Mouse (Mus musculus) kidney, embryonic 15.5 days (tissue): ENCODE measurements around the gene Cpa1. TPM values are rescaled to one million over a fixed set of nuclear protein-coding genes. Genes with fewer than 3 reads are reported as not detected.

ENCODE experiments used
- ATAC-seq: fragments of 200-750 bp; cut with Nextera tagmentation; replicated peaks from 2 replicates; pipeline ENCODE4 v1.8.0; 2017; ENCODE audit warnings: moderate TSS enrichment; ENCODE audit not compliant: low FRiP score
- H3K27ac ChIP-seq: fragments of 300-500 bp; sonication (generic); 2 replicates; pipeline ENCODE4 v1.5.1; 2015; ENCODE audit warnings: mild to moderate bottlenecking, inconsistent platforms
- H3K27me3 ChIP-seq: fragments of 300-500 bp; sonication (generic); 2 replicates; pipeline ENCODE4 v1.6.1; 2015; ENCODE audit warnings: inconsistent platforms
- H3K36me3 ChIP-seq: fragments of 300-500 bp; sonication (generic); 2 replicates; pipeline ENCODE4 v1.6.1; 2015; ENCODE audit warnings: inconsistent platforms
- H3K4me1 ChIP-seq: fragments of 300-500 bp; sonication (generic); 2 replicates; pipeline ENCODE4 v1.6.1; 2015; ENCODE audit warnings: inconsistent platforms
- H3K4me2 ChIP-seq: fragments of 300-500 bp; sonication (generic); 2 replicates; pipeline ENCODE4 v1.6.1; 2015; ENCODE audit warnings: moderate library complexity, mild to moderate bottlenecking, inconsistent platforms
- H3K4me3 ChIP-seq: fragments of 300-500 bp; sonication (generic); replicated peaks from 2 replicates; pipeline ENCODE4 v1.5.1; 2015; ENCODE audit warnings: mild to moderate bottlenecking, inconsistent platforms
- H3K9ac ChIP-seq: fragments of 300-500 bp; sonication (generic); 2 replicates; pipeline ENCODE4 v1.6.1; 2015; ENCODE audit warnings: mild to moderate bottlenecking, inconsistent platforms
- H3K9me3 ChIP-seq: fragments of 300-500 bp; sonication (generic); replicated peaks from 2 replicates; pipeline ENCODE4 v1.6.1; 2016; ENCODE audit warnings: inconsistent platforms
- WGBS: fragments of 180-500 bp; shearing (Covaris S2); methylation state at CpG from one replicate; pipeline ENCODE4 v1.1.7; 2015; ENCODE audit warnings: mixed read lengths; 5-methylcytosine and 5-hydroxymethylcytosine counted together
- polyA plus RNA-seq: library from polyadenylated mRNA; unstranded; fragments of >200 nt; fragmentation: Nextera tagmentation; extraction: Ambion mirVana; gene quantifications from 2 replicates; pipeline ENCODE4 v1.2.1, GENCODE M21; 2015

Cpa1 gene
- polyA plus RNA-seq, 1 experiment from 2014 or later = 3.0 TPM

- Histone ChIP-seq H3K9ac (no peak overlapping the region), H3K4me1 (peaks cover 14% of the 10 kb centered on the region), H3K27ac (no peak overlapping the region), H3K36me3 (no peaks in the 10 kb centered on the region), H3K27me3 (no peaks in the 10 kb centered on the region), H3K9me3 (no peaks in the 10 kb centered on the region), H3K4me2 (no peak overlapping the region), H3K4me3 (no peak overlapping the region)
- ATAC-seq = no peak
- 63% methylated on average over 5 of the region's 5 CpGs for WGBS
These were observed 27.8 kb upstream of the Cpa1 start for GRCm38 (mm10) chr6:30611212-30611611.

- no peak overlapping the region for H3K9ac ChIP-seq
- no peaks in the 10 kb centered on the region for H3K36me3 ChIP-seq
- no peaks in the 10 kb centered on the region for H3K9me3 ChIP-seq
- WGBS = 80% methylated on average over 6 of the region's 6 CpGs
- H3K4me1 ChIP-seq = peaks cover 37% of the 10 kb centered on the region
- H3K27me3 ChIP-seq = no peaks in the 10 kb centered on the region
- H3K27ac ChIP-seq = no peak overlapping the region
- no peak overlapping the region for H3K4me3 ChIP-seq
- ATAC-seq = no peak
- no peak overlapping the region for H3K4me2 ChIP-seq
These were observed 24.8 kb upstream of the Cpa1 start for GRCm38 (mm10) chr6:30614251-30614650.

- Histone ChIP-seq H3K4me3 (no peak overlapping the region), H3K9ac (no peak overlapping the region), H3K4me2 (no peak overlapping the region), H3K27me3 (no peaks in the 10 kb centered on the region), H3K36me3 (no peaks in the 10 kb centered on the region), H3K4me1 (peaks cover 37% of the 10 kb centered on the region), H3K9me3 (no peaks in the 10 kb centered on the region), H3K27ac (peak overlapping the region; percentile 23; the same call in 1 of the 2 replicates)
- ATAC-seq = no peak
- 36% methylated on average over 4 of the region's 4 CpGs for WGBS
These were observed 23.3 kb upstream of the Cpa1 start for GRCm38 (mm10) chr6:30615741-30616140.

- Histone ChIP-seq H3K27me3 (no peaks in the 10 kb centered on the region), H3K9ac (no peak overlapping the region), H3K9me3 (no peaks in the 10 kb centered on the region), H3K4me1 (peaks cover 37% of the 10 kb centered on the region), H3K36me3 (no peaks in the 10 kb centered on the region), H3K27ac (peak overlapping the region; percentile 78), H3K4me3 (no peak overlapping the region), H3K4me2 (peak overlapping the region; percentile 53)
- 10% methylated on average over 8 of the region's 8 CpGs for WGBS
- no peak for ATAC-seq
These were observed 22.5 kb upstream of the Cpa1 start for GRCm38 (mm10) chr6:30616491-30616941.

GRCm38 (mm10) chr6:30617020-30617958 lies 21.7 kb upstream of the Cpa1 start:
- Histone ChIP-seq H3K9me3 (no peaks in the 10 kb centered on the region), H3K4me1 (peaks cover 37% of the 10 kb centered on the region), H3K27me3 (no peaks in the 10 kb centered on the region), H3K36me3 (no peaks in the 10 kb centered on the region), H3K9ac (no peak overlapping the region), H3K4me2 (peak overlapping the region; percentile 53), H3K27ac (peak overlapping the region; percentile 78), H3K4me3 (peak overlapping the region; percentile 19)
- WGBS = 9% methylated on average over 13 of the region's 13 CpGs
- peak; percentile 55 for ATAC-seq

GRCm38 (mm10) chr6:30617959-30618590 lies 20.9 kb upstream of the Cpa1 start:
- no peaks in the 10 kb centered on the region for H3K36me3 ChIP-seq
- H3K9ac ChIP-seq = no peak overlapping the region
- no peaks in the 10 kb centered on the region for H3K27me3 ChIP-seq
- ATAC-seq = peak; percentile 77
- H3K27ac ChIP-seq = peak overlapping the region; percentile 78
- peak overlapping the region; percentile 53 for H3K4me2 ChIP-seq
- 19% methylated on average over 18 of the region's 18 CpGs for WGBS
- peak overlapping the region; percentile 19 for H3K4me3 ChIP-seq
- no peaks in the 10 kb centered on the region for H3K9me3 ChIP-seq
- H3K4me1 ChIP-seq = peaks cover 37% of the 10 kb centered on the region

GRCm38 (mm10) chr6:30618735-30619134 lies 20.3 kb upstream of the Cpa1 start:
- peak overlapping the region; percentile 60; the same call in 1 of the 2 replicates for H3K27ac ChIP-seq
- H3K27me3 ChIP-seq = no peaks in the 10 kb centered on the region
- H3K4me2 ChIP-seq = 0 out of 2 replicates have a peak overlapping the region, but pooled peaks have one; percentile 3
- H3K4me1 ChIP-seq = peaks cover 37% of the 10 kb centered on the region
- no peaks in the 10 kb centered on the region for H3K36me3 ChIP-seq
- WGBS = 43% methylated on average over 6 of the region's 6 CpGs
- no peak overlapping the region for H3K9ac ChIP-seq
- ATAC-seq = no peak
- H3K9me3 ChIP-seq = no peaks in the 10 kb centered on the region
- H3K4me3 ChIP-seq = no peak overlapping the region

- Histone ChIP-seq H3K4me1 (peaks cover 37% of the 10 kb centered on the region), H3K9me3 (no peaks in the 10 kb centered on the region), H3K27me3 (no peaks in the 10 kb centered on the region), H3K36me3 (no peaks in the 10 kb centered on the region), H3K27ac (no peak overlapping the region), H3K9ac (no peak overlapping the region), H3K4me2 (no peak overlapping the region), H3K4me3 (no peak overlapping the region)
- 81% methylated on average over 5 of the region's 5 CpGs for WGBS
- no peak for ATAC-seq
These were observed 19.4 kb upstream of the Cpa1 start for GRCm38 (mm10) chr6:30619606-30620005.

GRCm38 (mm10) chr6:30620591-30620990 lies 18.4 kb upstream of the Cpa1 start:
- ATAC-seq = no peak
- peak overlapping the region; percentile 24; the same call in 1 of the 2 replicates for H3K27ac ChIP-seq
- no peaks in the 10 kb centered on the region for H3K36me3 ChIP-seq
- WGBS = 75% methylated on average over 4 of the region's 4 CpGs
- H3K9me3 ChIP-seq = no peaks in the 10 kb centered on the region
- H3K4me1 ChIP-seq = peaks cover 36% of the 10 kb centered on the region
- no peak overlapping the region for H3K4me3 ChIP-seq
- H3K27me3 ChIP-seq = no peaks in the 10 kb centered on the region
- no peak overlapping the region for H3K4me2 ChIP-seq
- no peak overlapping the region for H3K9ac ChIP-seq

GRCm38 (mm10) chr6:30620994-30621393 lies 18.0 kb upstream of the Cpa1 start:
- H3K4me2 ChIP-seq = no peak overlapping the region
- no peak overlapping the region; the same call in 1 of the 2 replicates for H3K27ac ChIP-seq

GRCm38 (mm10) chr6:30621986-30622389 lies 17.0 kb upstream of the Cpa1 start:
- no peak overlapping the region for H3K9ac ChIP-seq
- H3K9me3 ChIP-seq = no peaks in the 10 kb centered on the region
- WGBS = 72% methylated on average over 4 of the region's 4 CpGs
- no peaks in the 10 kb centered on the region for H3K27me3 ChIP-seq
- no peak overlapping the region for H3K4me2 ChIP-seq
- H3K27ac ChIP-seq = no peak overlapping the region
- ATAC-seq = no peak
- H3K4me3 ChIP-seq = no peak overlapping the region
- peaks cover 22% of the 10 kb centered on the region for H3K4me1 ChIP-seq
- H3K36me3 ChIP-seq = no peaks in the 10 kb centered on the region

More at GRCm38 (mm10) chr6:30620994-30621393, 18.0 kb upstream of the Cpa1 start:
- Histone ChIP-seq H3K4me3 (no peak overlapping the region), H3K27me3 (no peaks in the 10 kb centered on the region), H3K9ac (no peak overlapping the region), H3K4me1 (peaks cover 32% of the 10 kb centered on the region), H3K36me3 (no peaks in the 10 kb centered on the region), H3K9me3 (no peaks in the 10 kb centered on the region)
- 86% methylated on average over 6 of the region's 6 CpGs for WGBS
- ATAC-seq = no peak

GRCm38 (mm10) chr6:30624763-30625162 lies 14.3 kb upstream of the Cpa1 start:
- WGBS = 93% methylated on average over 9 of the region's 9 CpGs
- Histone ChIP-seq H3K27me3 (no peaks in the 10 kb centered on the region), H3K4me2 (no peak overlapping the region), H3K4me3 (no peak overlapping the region), H3K36me3 (no peaks in the 10 kb centered on the region), H3K4me1 (peaks cover 7% of the 10 kb centered on the region), H3K27ac (no peak overlapping the region), H3K9me3 (no peaks in the 10 kb centered on the region), H3K9ac (no peak overlapping the region)
- no peak for ATAC-seq
